Mouse (Mus musculus): ENCODE data around the gene Pithd1. TPM values are rescaled to one million over a fixed set of nuclear protein-coding genes. Genes with fewer than 3 reads are reported as not detected.
A peak's percentile ranks its signal among the peaks of the same experiment; 100 is the strongest.
"Not testable (repeated sequence)": the region's sequence is repeated elsewhere in the genome, so short reads cannot be mapped to it uniquely, and the experiment has no call there.

Gene Pithd1
- polyA plus RNA-seq, 1 experiment from 2014 or later: 73.2 TPM

DNA sequence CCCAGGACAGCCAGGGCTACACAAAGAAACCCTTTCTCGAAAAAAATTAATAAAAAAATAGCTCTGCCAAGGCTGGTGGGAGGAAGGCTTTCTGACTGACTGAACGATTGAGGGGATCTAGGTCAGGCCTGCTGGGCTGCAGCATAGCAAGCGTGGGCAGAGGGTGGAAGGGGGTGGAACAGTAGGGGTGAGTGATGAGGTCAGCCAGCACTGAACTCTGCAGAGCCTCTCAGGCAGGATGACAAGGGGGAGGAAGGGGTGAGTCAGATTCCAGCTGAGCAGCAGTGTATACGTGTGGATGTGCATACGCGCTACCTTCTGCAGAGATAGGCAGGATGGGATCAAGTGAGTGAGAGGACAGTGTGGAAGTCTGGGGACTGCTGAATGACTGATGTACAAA is 37.2 kb downstream of the Pithd1 start:
- H3K27me3 ChIP-seq (ENCODE audit: low read depth, poor library complexity, severe bottlenecking): no peaks in the 10 kb centered on the region
- WGBS: 76% methylated on average over 6 of the region's 6 CpGs
- H3K4me3 ChIP-seq: no peak overlapping the region
- no peak for DNase-seq (ENCODE audit: low spot score)
- H3K27ac ChIP-seq: no peak overlapping the region
- H3K4me1 ChIP-seq: peaks cover 20% of the 10 kb centered on the region
- 0 out of 2 replicates have a peak, but pooled peaks cover 2% of the 10 kb centered on the region for H3K9me3 ChIP-seq (replicated peaks)
- H3K36me3 ChIP-seq: peaks cover 27% of the 10 kb centered on the region

- peaks cover 20% of the 10 kb centered on the region for H3K4me1 ChIP-seq
- DNase-seq (ENCODE audit: low spot score): no peak
- H3K27ac ChIP-seq: no peak overlapping the region
- H3K9me3 ChIP-seq (replicated peaks): 0 out of 2 replicates have a peak, but pooled peaks cover 2% of the 10 kb centered on the region
- WGBS: 92% methylated on average over 10 of the region's 10 CpGs
- no peak overlapping the region for H3K4me3 ChIP-seq
- H3K27me3 ChIP-seq (ENCODE audit: low read depth, poor library complexity, severe bottlenecking): no peaks in the 10 kb centered on the region
- H3K36me3 ChIP-seq: peaks cover 24% of the 10 kb centered on the region
These were observed 37.6 kb downstream of the Pithd1 start for GRCm38 (mm10) chr4:135949475-135949874.

- Histone ChIP-seq H3K36me3 (peaks cover 22% of the 10 kb centered on the region), H3K9me3 (replicated peaks) (0 out of 2 replicates have a peak, but pooled peaks cover 2% of the 10 kb centered on the region), H3K27me3 (ENCODE audit: low read depth, poor library complexity, severe bottlenecking) (no peaks in the 10 kb centered on the region), H3K4me1 (peaks cover 20% of the 10 kb centered on the region), H3K27ac (no peak overlapping the region), H3K4me3 (no peak overlapping the region)
- DNase-seq (ENCODE audit: low spot score): no peak
- WGBS: 95% methylated on average over 8 of the region's 8 CpGs
These were observed 38.9 kb downstream of the Pithd1 start for GRCm38 (mm10) chr4:135948142-135948541.

DNA sequence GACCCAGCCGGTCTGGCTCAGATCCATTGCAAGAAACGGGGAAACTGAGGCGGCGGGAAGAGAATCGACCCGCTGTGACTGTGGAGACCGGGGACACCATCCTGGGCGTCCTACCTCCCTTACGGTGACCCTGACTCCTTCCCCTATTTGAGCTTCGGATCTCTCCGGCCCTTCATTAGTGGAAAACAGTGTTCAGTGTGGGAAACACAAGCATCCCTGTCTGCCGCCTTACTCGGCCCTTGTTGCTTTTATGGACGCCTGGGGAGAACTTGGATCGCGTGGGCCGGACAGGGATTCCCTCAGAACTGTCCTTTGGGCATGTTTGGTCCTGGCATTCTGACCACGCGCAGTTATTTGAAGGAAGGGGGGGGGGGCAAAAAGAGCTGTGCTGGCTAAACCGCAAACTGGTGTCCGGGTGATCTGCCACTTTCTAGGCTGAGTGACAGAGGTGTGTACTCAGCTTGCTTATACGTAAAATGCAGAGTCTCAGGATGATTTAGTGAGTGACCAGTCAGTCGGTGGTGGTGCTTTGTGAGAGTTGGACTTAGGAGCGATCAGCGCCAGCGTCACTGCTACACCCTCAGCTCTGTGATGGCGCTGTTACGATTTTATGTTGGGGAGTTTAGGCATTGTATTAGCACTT is 40.3 kb downstream of the Pithd1 start:
- peaks cover 9% of the 10 kb centered on the region for H3K36me3 ChIP-seq
- whole genome bisulfite sequencing: 3% methylated on average over 28 of the region's 28 CpGs
- H3K27ac ChIP-seq: peak overlapping the region; percentile 64
- peak overlapping the region; percentile 80 for H3K4me3 ChIP-seq
- no peaks in the 10 kb centered on the region for H3K27me3 ChIP-seq (ENCODE audit: low read depth, poor library complexity, severe bottlenecking)
- peak; percentile 45 for DNase-seq (ENCODE audit: low spot score)
- 0 out of 2 replicates have a peak, but pooled peaks cover 2% of the 10 kb centered on the region for H3K9me3 ChIP-seq (replicated peaks)
- peaks cover 20% of the 10 kb centered on the region for H3K4me1 ChIP-seq

GRCm38 (mm10) chr4:135946278-135946658 is 40.8 kb downstream of the Pithd1 start, which contains the start of gene Hmgcl:
TSS of gene Hmgcl (plus strand) at chr4:135946448.
- WGBS: 0% methylated on average over 23 of the region's 23 CpGs
- peak; percentile 95 for DNase-seq (ENCODE audit: low spot score)

DNA sequence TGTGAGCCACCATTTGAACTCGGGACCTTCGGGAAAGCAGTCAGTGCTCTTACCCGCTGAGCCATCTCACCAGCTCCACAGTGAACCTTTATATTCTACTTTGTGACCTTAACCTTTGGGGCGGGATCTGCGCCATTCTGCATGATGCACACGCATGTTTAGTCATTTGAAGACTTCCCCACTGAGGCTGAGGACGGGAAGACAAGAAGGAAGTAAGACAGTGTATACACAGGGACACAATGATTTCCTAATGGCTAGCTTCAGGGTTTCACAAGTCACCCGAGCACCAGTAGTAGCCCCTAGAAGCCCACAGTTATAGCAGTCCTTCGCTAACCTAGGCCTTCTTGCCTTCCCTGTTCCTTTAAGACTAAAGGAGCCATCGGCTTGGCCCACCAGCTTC is 41.4 kb downstream of the Pithd1 start:
- H3K36me3 ChIP-seq: peaks cover 5% of the 10 kb centered on the region
- H3K4me1 ChIP-seq: peaks cover 20% of the 10 kb centered on the region
- WGBS: 81% methylated on average over 10 of the region's 10 CpGs
- peak overlapping the region; percentile 80 for H3K4me3 ChIP-seq
- DNase-seq (ENCODE audit: low spot score): no peak
- no peaks in the 10 kb centered on the region for H3K27me3 ChIP-seq (ENCODE audit: low read depth, poor library complexity, severe bottlenecking)
- peak overlapping the region; percentile 64; the same call in 1 of the 2 replicates for H3K27ac ChIP-seq
- no peaks in the 10 kb centered on the region for H3K9me3 ChIP-seq (replicated peaks)

More at GRCm38 (mm10) chr4:135946278-135946658, 40.8 kb downstream of the Pithd1 start, which contains the start of gene Hmgcl:
- H3K36me3 ChIP-seq: peaks cover 4% of the 10 kb centered on the region
- H3K4me1 ChIP-seq: peaks cover 20% of the 10 kb centered on the region
- peak within 1 kb of the TSS; percentile 64 for H3K27ac ChIP-seq
- no peaks in the 10 kb centered on the region for H3K27me3 ChIP-seq (ENCODE audit: low read depth, poor library complexity, severe bottlenecking)
- peak within 1 kb of the TSS; percentile 80 for H3K4me3 ChIP-seq
- no peaks in the 10 kb centered on the region for H3K9me3 ChIP-seq (replicated peaks)

- peaks cover 22% of the 10 kb centered on the region for H3K36me3 ChIP-seq
- H3K4me3 ChIP-seq: no peak overlapping the region
- peaks cover 16% of the 10 kb centered on the region for H3K4me1 ChIP-seq
- no peaks in the 10 kb centered on the region for H3K27me3 ChIP-seq (ENCODE audit: low read depth, poor library complexity, severe bottlenecking)
- DNase-seq (ENCODE audit: low spot score): no peak
- WGBS: 66% methylated on average over 4 of the region's 4 CpGs
- H3K27ac ChIP-seq: no peak overlapping the region
- no peaks in the 10 kb centered on the region for H3K9me3 ChIP-seq (replicated peaks)
These were observed 43.7 kb downstream of the Pithd1 start for GRCm38 (mm10) chr4:135943389-135943788.

DNA sequence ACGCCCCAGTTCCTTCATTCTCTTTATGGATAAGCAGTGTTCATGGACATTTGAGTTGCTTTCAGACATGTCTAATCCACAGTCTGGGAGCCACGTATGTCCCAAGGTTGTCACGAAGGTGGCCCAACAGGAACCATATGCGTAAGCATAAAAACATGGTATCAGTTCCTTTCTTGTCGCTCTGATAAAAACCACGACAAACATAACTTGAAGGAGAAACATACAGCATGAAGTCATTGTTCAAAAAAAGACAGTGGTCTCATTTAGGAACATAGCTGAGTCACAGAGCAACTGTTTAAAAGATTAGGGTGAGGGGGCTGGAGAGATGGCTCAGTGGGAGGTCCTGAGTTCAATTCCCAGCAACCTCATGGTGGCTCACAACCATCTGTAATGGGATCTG is 44.9 kb downstream of the Pithd1 start:
- no peaks in the 10 kb centered on the region for H3K9me3 ChIP-seq (replicated peaks)
- peaks cover 15% of the 10 kb centered on the region for H3K4me1 ChIP-seq
- H3K27ac ChIP-seq: no peak overlapping the region
- peaks cover 22% of the 10 kb centered on the region for H3K36me3 ChIP-seq
- H3K4me3 ChIP-seq: no peak overlapping the region
- no peak for DNase-seq (ENCODE audit: low spot score)
- 94% methylated on average over 6 of the region's 6 CpGs for WGBS
- no peaks in the 10 kb centered on the region for H3K27me3 ChIP-seq (ENCODE audit: low read depth, poor library complexity, severe bottlenecking)

- H3K9me3 ChIP-seq (replicated peaks); H3K27ac ChIP-seq; H3K27me3 ChIP-seq (ENCODE audit: low read depth, poor library complexity, severe bottlenecking); H3K4me1 ChIP-seq; DNase-seq (ENCODE audit: low spot score); H3K4me3 ChIP-seq: not testable (repeated sequence)
- WGBS: 86% methylated on average over 8 of the region's 8 CpGs
- peaks cover 24% of the 10 kb centered on the region for H3K36me3 ChIP-seq
These were observed 46.0 kb downstream of the Pithd1 start for GRCm38 (mm10) chr4:135941026-135941425.

DNA sequence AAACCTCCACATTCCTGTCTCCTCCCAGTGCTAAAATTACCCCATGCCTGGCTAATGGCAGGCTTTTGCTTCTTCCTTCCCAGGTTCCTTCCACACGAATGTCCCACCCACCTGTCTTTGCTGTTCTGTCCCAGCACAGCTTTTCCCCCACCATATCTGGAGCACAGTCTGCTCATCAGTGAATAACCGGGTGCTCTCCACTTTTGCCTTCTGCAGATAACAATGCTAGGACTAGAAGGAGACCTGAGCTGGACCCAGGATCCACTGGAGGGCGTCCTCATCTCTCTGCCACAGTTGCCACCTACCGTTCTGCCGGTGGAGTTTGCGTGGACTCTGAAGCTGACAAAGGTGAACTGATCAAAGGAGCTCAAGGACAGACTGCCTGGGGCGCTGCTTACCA is 48.2 kb downstream of the Pithd1 start:
- no peak overlapping the region for H3K4me3 ChIP-seq
- WGBS: 74% methylated on average over 7 of the region's 7 CpGs
- no peaks in the 10 kb centered on the region for H3K27me3 ChIP-seq (ENCODE audit: low read depth, poor library complexity, severe bottlenecking)
- 0 out of 2 replicates have a peak, but pooled peaks cover 3% of the 10 kb centered on the region for H3K4me1 ChIP-seq
- peaks cover 29% of the 10 kb centered on the region for H3K36me3 ChIP-seq
- H3K9me3 ChIP-seq (replicated peaks): no peaks in the 10 kb centered on the region
- no peak for DNase-seq (ENCODE audit: low spot score)
- no peak overlapping the region for H3K27ac ChIP-seq

DNA sequence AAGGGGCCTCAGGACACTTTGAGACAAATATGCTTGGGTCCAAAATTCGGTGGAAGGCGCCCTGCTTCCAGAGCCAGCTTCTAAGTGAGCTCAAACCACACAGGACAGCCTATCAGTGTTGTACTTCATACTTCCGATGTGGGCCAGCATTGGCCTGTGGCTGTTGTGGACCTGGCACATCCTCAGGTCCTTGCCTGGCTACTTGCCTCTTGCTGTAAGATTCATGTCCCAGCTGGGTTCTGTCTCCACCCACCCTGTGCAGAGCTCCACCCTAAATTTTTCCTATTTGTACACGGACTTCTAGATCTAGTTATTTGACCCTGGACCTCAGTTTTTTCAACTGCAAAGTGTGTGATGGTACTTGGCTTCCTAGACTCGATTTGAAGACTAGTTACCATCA is 51.6 kb downstream of the Pithd1 start:
- H3K36me3 ChIP-seq: peaks cover 47% of the 10 kb centered on the region
- WGBS: 90% methylated on average over 5 of the region's 5 CpGs
- no peaks in the 10 kb centered on the region for H3K27me3 ChIP-seq (ENCODE audit: low read depth, poor library complexity, severe bottlenecking)
- 0 out of 2 replicates have a peak, but pooled peaks cover 3% of the 10 kb centered on the region for H3K4me1 ChIP-seq
- H3K4me3 ChIP-seq: no peak overlapping the region
- H3K27ac ChIP-seq: no peak overlapping the region
- no peak for DNase-seq (ENCODE audit: low spot score)
- no peaks in the 10 kb centered on the region for H3K9me3 ChIP-seq (replicated peaks)

- H3K27me3 ChIP-seq (ENCODE audit: low read depth, poor library complexity, severe bottlenecking): no peaks in the 10 kb centered on the region
- no peak for DNase-seq (ENCODE audit: low spot score)
- H3K27ac ChIP-seq: no peak overlapping the region
- H3K4me3 ChIP-seq: no peak overlapping the region
- H3K9me3 ChIP-seq (replicated peaks): no peaks in the 10 kb centered on the region
- H3K4me1 ChIP-seq: 0 out of 2 replicates have a peak, but pooled peaks cover 3% of the 10 kb centered on the region
- WGBS: 79% methylated on average over 12 of the region's 12 CpGs
- peaks cover 48% of the 10 kb centered on the region for H3K36me3 ChIP-seq
These were observed 52.2 kb downstream of the Pithd1 start for GRCm38 (mm10) chr4:135934708-135935500.

- no peaks in the 10 kb centered on the region for H3K9me3 ChIP-seq (replicated peaks)
- no peak overlapping the region for H3K4me3 ChIP-seq
- H3K36me3 ChIP-seq: peaks cover 34% of the 10 kb centered on the region
- DNase-seq (ENCODE audit: low spot score): no peak
- 68% methylated on average over 5 of the region's 5 CpGs for WGBS
- no peaks in the 10 kb centered on the region for H3K27me3 ChIP-seq (ENCODE audit: low read depth, poor library complexity, severe bottlenecking)
- no peak overlapping the region for H3K27ac ChIP-seq
- H3K4me1 ChIP-seq: 0 out of 2 replicates have a peak, but pooled peaks cover 6% of the 10 kb centered on the region
These were observed 55.2 kb downstream of the Pithd1 start for GRCm38 (mm10) chr4:135931832-135932231.

Measured in limb, embryonic 10.5 days (tissue).